Comparison of ENCODE assay signal across 2 mouse cellular contexts in the genomic region with DNA sequence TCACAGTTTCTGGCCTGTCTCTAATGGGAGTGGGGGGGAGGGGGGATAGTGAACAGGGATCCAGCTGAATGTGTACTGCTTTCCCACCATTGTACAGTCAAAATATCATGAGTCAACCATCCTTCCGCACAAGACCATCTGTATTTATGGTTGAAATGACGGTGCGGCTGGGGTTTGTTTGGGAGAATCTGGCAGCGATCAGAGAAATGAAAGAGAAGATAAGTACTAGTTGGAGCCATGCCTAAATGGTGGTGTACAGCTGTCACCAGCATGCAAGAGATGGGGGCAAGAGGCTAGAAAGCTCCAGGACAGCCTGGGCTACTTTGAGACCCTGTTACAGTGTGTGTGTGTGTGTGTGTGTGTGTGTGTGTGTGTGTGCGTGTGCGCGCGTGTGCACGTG.
TF ChIP-seq lines count a peak whose summit lies in the region.

No protein-coding gene starts in this region.

TF ChIP-seq in MEL, 35 proteins besides CTCF, POLR2A, EP300 and RAD21 (continued from another document):
- no peak for TF ChIP-seq MYC (IDR thresholded peaks at IDR 0.05; ENCODE audit: low read depth, low read length)

TF ChIP-seq in myocyte, 11 proteins besides CTCF, POLR2A, EP300 and RAD21 (continued from another document):
- TF ChIP-seq MYOD1 (IDR thresholded peaks at IDR 0.05; ENCODE audit: control insufficient read depth in 1 of 3, insufficient read length in 2 of 3, low read depth in 2 of 3) (peak in 2 of 3 experiments; percentile 30 to 51), REST (IDR thresholded peaks at IDR 0.05; ENCODE audit: insufficient read depth, insufficient read length) (no peak)
TF ChIP-seq in myocyte: peak in this region for 1.
